In genomic region chr11:96767096-96767495, GRCm38 (mm10) we compare ENCODE assay signal across 10 mouse cellular contexts. TPM values are rescaled to one million over a fixed set of nuclear protein-coding genes. Genes with fewer than 3 reads are reported as not detected.
DNase-seq lines count a peak whose midpoint lies in the region; TF ChIP-seq lines count a peak whose summit lies in the region.
"Had no signal": no experiment of that assay in that cellular context is flagged by ENCODE, and none has a peak within 500 bp of the region (broad histone marks: within the 10 kb centered on the region; RNA-seq: fewer than 3 reads in every experiment).

No protein-coding gene starts in this region.

- intact Hi-C loops in left cerebral cortex, postnatal 14 days (cut with DNase I) = no loop called here

- DNase-seq in 3134 (ENCODE audit: extremely low read depth, insufficient read length, low spot score) = peak; percentile 44
- peak; percentile 42 for DNase-seq in ES-CJ7 (ENCODE audit: low read depth, low spot score)
- peak; percentile 63 for DNase-seq in mesoderm, embryonic 11.5 days (ENCODE audit: low read depth, low spot score)
- no peak for DNase-seq in adipocyte (ENCODE audit: low spot score)
- DNase-seq in left cerebral cortex, postnatal 14 days (ENCODE audit: low spot score in 2 of 2) = no peak
- no peak for DNase-seq in cerebellum, adult 11-12 months
- DNase-seq in adrenal gland, adult (ENCODE audit: inconsistent age in 2 of 2, low spot score in 1 of 2) = no peak
- DNase-seq: cerebellum, postnatal 14 days had no signal

- no peak for TF ChIP-seq CTCF in embryonic fibroblast, embryonic 13.5 days (IDR thresholded peaks at IDR 0.05; ENCODE audit: borderline replicate concordance, insufficient read depth, low read length)

- no peak overlapping the region for H3K4me3 ChIP-seq in embryonic fibroblast, embryonic 13.5 days (ENCODE audit: insufficient read depth, low read length)
- H3K4me3 ChIP-seq: stomach, embryonic 15.5 days had no signal

- peaks cover 13% of the 10 kb centered on the region for H3K4me1 ChIP-seq in embryonic fibroblast, embryonic 13.5 days (ENCODE audit: control insufficient read depth, insufficient read depth, low read length)

- no peak for TF ChIP-seq POLR2A in embryonic fibroblast, embryonic 13.5 days (IDR thresholded peaks at IDR 0.05; ENCODE audit: low read depth, low read length)

- H3K27ac ChIP-seq in embryonic fibroblast, embryonic 13.5 days (ENCODE audit: insufficient read depth, low read length) = peak overlapping the region; percentile 89
- H3K27ac ChIP-seq: stomach, embryonic 15.5 days had no signal

RNA-seq across cellular contexts. Expression of gene Snx11, which starts 10.3 kb away (rescaled TPM):
- polyA plus RNA-seq in embryonic fibroblast, embryonic 13.5 days (2011; ENCODE audit: insufficient read length, low read depth, missing spikeins) = 31.1 and 32.5 TPM in 2 replicates
- total RNA-seq in left cerebral cortex, postnatal 14 days (2021) = 10 to 100 TPM; 39.0 to 44.2 TPM

RNA-seq across cellular contexts. Expression of gene Cbx1, which starts 21.8 kb away (rescaled TPM):
- polyA plus RNA-seq in embryonic fibroblast, embryonic 13.5 days (2011; ENCODE audit: insufficient read length, low read depth, missing spikeins) = 61.1 and 90.9 TPM in 2 replicates
- total RNA-seq in left cerebral cortex, postnatal 14 days (2021) = 10 to 100 TPM; 47.0 to 50.1 TPM

Comparison
In these comparisons a context has a peak if more than half of its experiments do, and no peak if none do; other contexts are left out.
1. DNase-seq: peak in 3134 (single experiment), ES-CJ7 (single experiment) and mesoderm, embryonic 11.5 days (single experiment); none in adipocyte (single experiment), left cerebral cortex, postnatal 14 days (0 of 2), cerebellum, adult 11-12 months (single experiment) and adrenal gland, adult (0 of 2).